Mouse (Mus musculus) midbrain, embryonic 12.5 days (tissue): ENCODE measurements around the gene Rpl14. TPM values are rescaled to one million over a fixed set of nuclear protein-coding genes. Genes with fewer than 3 reads are reported as not detected.
"Not testable (repeated sequence)": the region's sequence is repeated elsewhere in the genome, so short reads cannot be mapped to it uniquely, and the experiment has no call there.

Experiments
- ATAC-seq: fragments of 200-750 bp; cut with Nextera tagmentation; 2 replicates; pipeline ENCODE4 v1.8.0; 2017; ENCODE audit warnings: low read depth, moderate TSS enrichment, moderate library complexity; ENCODE audit not compliant: low FRiP score
- H3K27ac ChIP-seq: fragments of 300-500 bp; sonication (generic); replicated peaks from 2 replicates; pipeline ENCODE4 v1.5.1; 2016; ENCODE audit warnings: mild to moderate bottlenecking
- H3K27me3 ChIP-seq: fragments of 300-500 bp; sonication (generic); 2 replicates; pipeline ENCODE4 v1.6.1; 2016; ENCODE audit warnings: mild to moderate bottlenecking
- H3K36me3 ChIP-seq: fragments of 300-500 bp; sonication (generic); 2 replicates; pipeline ENCODE4 v1.6.1; 2016
- H3K4me1 ChIP-seq: fragments of 300-500 bp; sonication (generic); 2 replicates; pipeline ENCODE4 v1.6.1; 2016
- H3K4me2 ChIP-seq: fragments of 300-500 bp; sonication (generic); replicated peaks from 2 replicates; pipeline ENCODE4 v1.6.1; 2016; ENCODE audit warnings: mild to moderate bottlenecking, moderate library complexity
- H3K4me3 ChIP-seq: fragments of 300-500 bp; sonication (generic); 2 replicates; pipeline ENCODE4 v1.5.1; 2016; ENCODE audit warnings: mild to moderate bottlenecking
- H3K9ac ChIP-seq: fragments of 300-500 bp; sonication (generic); replicated peaks from 2 replicates; pipeline ENCODE4 v1.6.1; 2016; ENCODE audit warnings: mild to moderate bottlenecking, moderate library complexity
- H3K9me3 ChIP-seq: fragments of 300-500 bp; sonication (generic); 2 replicates; pipeline ENCODE4 v1.6.1; 2016; ENCODE audit warnings: mild to moderate bottlenecking
- WGBS: fragments of 180-500 bp; shearing (Covaris S2); methylation state at CpG from one replicate; pipeline ENCODE4 v1.1.7; 2016; 5-methylcytosine and 5-hydroxymethylcytosine counted together
- polyA plus RNA-seq: library from polyadenylated mRNA; unstranded; fragments of >200 nt; fragmentation: Nextera tagmentation; extraction: Ambion mirVana; gene quantifications from 2 replicates; pipeline ENCODE4 v1.2.1, GENCODE M21; 2016

Rpl14 gene
- polyA plus RNA-seq: 583 and 600 TPM in 2 replicates

DNA sequence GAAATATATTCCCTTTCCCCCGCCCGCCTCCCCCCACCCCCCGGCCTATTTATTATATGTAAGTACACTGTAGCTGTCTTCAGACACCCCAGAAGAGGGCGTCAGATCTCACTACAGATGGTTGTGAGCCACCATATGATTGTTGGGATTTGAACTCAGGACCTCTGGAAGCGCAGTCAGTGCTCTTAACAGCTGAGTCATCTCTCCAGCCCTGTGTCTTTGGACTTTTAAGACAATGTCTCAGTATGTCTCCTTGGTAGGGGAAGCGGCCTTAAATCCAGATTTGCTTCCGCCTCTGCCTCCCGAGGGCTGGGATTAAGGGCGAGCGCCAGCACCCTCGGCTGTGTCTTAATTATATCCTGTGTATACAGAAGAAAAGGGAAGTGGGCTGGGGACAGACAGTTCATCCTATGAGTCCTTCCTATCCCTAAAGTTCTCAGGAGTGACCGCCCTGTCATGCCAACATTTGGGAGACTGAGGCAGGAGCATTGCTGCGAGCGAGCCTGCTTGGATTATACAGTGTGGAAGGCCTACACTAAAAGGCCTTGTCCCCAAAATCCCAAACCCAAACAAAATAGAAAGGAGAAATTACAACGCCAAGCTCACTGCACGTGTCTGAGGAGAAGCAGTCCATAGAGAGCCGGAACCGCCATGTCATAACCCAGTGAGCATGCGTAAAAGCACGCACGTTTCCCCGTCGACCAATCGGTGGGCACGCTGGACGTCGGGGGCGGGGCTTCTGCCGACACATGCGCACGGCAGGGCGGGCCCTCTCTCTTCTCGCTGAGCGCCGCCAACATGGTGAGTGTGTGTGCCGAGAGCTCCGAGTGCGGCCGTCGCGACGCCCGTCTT, at the start of gene Rpl14:
TSS of gene Rpl14 (plus strand) at position 704 of the 852 bp plus-strand sequence.
- no peaks in the 10 kb centered on the region for H3K27me3 ChIP-seq
- peak within 1 kb of the TSS; percentile 89 for H3K4me2 ChIP-seq
- peak; percentile 97 for ATAC-seq
- 5% methylated on average over 43 of the region's 43 CpGs for WGBS
- H3K27ac ChIP-seq: peak within 1 kb of the TSS; percentile 77
- H3K36me3 ChIP-seq: peaks cover 38% of the 10 kb centered on the region
- H3K9me3 ChIP-seq: no peaks in the 10 kb centered on the region
- H3K4me1 ChIP-seq: peaks cover 18% of the 10 kb centered on the region
- peak within 1 kb of the TSS; percentile 95 for H3K4me3 ChIP-seq
- peak within 1 kb of the TSS; percentile 93 for H3K9ac ChIP-seq

DNA sequence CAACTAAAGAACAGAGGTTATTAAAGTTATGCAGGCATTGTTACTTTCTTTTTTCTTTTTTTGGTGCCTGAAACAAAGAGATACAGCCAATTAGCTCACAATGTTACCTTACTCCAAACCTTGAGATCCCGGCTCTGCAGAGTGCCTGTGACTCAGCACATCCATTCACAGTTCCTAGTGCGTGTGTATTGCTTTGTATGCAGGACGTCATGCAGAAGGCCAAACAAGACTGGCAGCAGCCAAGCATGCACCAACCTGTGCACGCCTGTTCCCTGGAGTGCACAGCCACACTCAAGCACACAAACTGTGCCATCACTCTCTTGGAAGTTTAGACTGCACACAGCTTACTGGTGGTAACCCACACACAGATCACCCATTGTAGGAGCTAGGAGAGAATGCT, 44.0 kb upstream of the Rpl14 start:
- no peak for ATAC-seq
- Histone ChIP-seq H3K27me3 (no peaks in the 10 kb centered on the region), H3K4me2 (no peak overlapping the region), H3K9me3 (no peaks in the 10 kb centered on the region), H3K4me3 (no peak overlapping the region), H3K36me3 (no peaks in the 10 kb centered on the region), H3K27ac (no peak overlapping the region), H3K9ac (no peak overlapping the region), H3K4me1 (no peaks in the 10 kb centered on the region; the same call in 1 of the 2 replicates)
- WGBS: 75% methylated on average over 4 of the region's 4 CpGs

DNA sequence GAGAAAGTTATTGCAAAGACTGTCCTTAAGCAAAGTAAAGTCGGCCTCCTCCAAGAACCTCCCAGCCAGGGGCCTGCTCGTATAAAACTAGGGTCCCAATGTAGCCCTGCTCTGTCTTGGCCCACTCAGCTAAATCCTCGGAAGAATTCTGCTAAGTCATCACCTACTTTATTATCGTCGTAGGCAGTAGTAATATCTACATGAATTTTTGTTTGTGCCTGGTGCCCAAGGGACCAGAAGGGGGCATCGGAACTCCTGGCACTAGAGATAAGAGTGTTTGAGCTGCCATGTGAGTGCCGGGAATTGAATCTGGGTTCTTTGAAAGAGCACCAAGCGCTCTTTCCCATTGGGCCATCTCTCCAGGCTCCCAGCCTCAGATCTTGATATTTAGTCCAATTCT, 43.3 kb upstream of the Rpl14 start:
- Histone ChIP-seq H3K27ac (no peak overlapping the region), H3K4me3 (no peak overlapping the region), H3K4me2 (no peak overlapping the region), H3K27me3 (no peaks in the 10 kb centered on the region), H3K36me3 (no peaks in the 10 kb centered on the region), H3K9me3 (no peaks in the 10 kb centered on the region), H3K9ac (no peak overlapping the region), H3K4me1 (no peaks in the 10 kb centered on the region; the same call in 1 of the 2 replicates)
- 91% methylated on average over 8 of the region's 8 CpGs for WGBS
- ATAC-seq: no peak

DNA sequence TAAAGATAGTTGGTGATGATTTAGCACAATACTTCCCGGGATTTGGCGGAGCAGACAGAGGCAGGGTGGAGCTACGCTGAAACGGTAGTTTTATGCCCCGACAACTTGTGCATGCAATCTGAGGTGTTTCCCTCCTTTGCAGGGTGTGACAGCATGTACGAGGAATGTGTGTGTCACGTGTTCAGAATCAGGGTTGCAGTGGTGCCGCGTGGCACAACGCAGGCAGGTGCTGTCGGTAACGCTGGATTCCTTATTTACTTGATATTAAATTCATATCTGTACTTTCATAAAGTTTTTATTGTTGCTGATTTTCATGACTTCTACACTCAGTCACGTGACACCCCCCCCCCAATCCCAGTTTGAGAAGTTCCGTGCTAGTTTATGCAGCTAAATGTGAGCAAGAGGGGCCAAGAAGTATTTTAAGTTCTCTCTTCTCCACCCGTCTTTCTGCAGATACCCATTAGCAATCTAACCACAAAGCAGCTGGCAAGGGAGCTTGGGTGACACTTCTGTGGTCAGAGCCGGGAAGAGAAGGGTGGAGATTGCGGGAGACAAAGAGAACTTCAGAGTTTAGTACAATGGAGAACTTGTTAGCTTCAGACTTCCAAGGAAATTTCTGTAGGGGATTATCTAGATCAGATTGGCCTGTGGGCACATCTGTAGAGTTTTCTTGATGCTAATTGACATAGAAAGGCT, 42.3 kb upstream of the Rpl14 start:
- no peak for ATAC-seq
- H3K9ac ChIP-seq: no peak overlapping the region
- H3K9me3 ChIP-seq: 0 out of 2 replicates have a peak, but pooled peaks cover under 1% of the 10 kb centered on the region
- no peak overlapping the region for H3K27ac ChIP-seq
- H3K4me1 ChIP-seq: no peaks in the 10 kb centered on the region; the same call in 1 of the 2 replicates
- no peaks in the 10 kb centered on the region for H3K27me3 ChIP-seq
- H3K4me2 ChIP-seq: no peak overlapping the region
- WGBS: 89% methylated on average over 17 of the region's 17 CpGs
- H3K4me3 ChIP-seq: no peak overlapping the region
- no peaks in the 10 kb centered on the region for H3K36me3 ChIP-seq

DNA sequence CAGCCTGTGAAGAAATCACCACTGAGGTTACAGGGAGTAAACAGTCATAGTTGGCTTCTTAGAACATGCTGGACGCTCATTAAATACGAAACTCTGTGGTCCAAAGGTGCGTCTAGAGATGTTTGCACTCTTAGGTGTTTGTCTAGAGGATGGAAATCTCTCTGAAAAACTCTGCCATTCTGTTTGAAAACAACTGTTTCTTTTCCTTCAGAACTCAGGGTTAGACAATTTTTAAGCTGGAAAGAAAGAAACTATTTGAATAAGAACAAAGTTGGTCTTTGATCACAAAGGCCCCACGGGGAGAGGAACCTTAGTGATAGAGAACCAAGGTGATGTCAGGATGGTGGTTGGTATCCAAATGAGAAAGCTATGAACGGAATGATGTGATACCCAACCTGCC, 40.8 kb upstream of the Rpl14 start:
- no peak for ATAC-seq
- Histone ChIP-seq H3K4me2 (no peak overlapping the region), H3K36me3 (no peaks in the 10 kb centered on the region), H3K27me3 (no peaks in the 10 kb centered on the region), H3K4me3 (no peak overlapping the region), H3K27ac (no peak overlapping the region), H3K9me3 (0 out of 2 replicates have a peak, but pooled peaks cover 3% of the 10 kb centered on the region), H3K4me1 (no peaks in the 10 kb centered on the region; the same call in 1 of the 2 replicates), H3K9ac (no peak overlapping the region)
- 92% methylated on average over 5 of the region's 5 CpGs for WGBS

DNA sequence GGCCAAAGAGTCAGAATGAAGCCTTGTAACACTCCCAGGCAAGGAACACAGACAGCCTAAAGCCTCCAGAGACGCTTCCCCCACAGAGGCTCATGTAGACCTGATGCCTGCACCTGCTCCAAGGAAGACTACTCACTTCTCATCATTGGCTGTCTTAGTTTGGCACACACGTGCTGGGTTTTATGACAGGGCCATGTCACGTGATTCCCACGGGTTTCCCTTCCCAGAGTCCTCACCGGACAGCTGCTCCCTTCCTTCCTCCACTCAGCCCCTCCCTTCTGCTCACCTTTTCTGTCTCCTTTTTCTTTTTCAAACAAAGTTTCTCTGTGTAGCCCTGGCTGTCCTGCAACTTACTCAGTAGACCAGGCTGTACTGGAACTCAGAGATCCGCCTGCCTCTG, 39.2 kb upstream of the Rpl14 start:
- Histone ChIP-seq H3K27me3 (no peaks in the 10 kb centered on the region), H3K9ac (no peak overlapping the region), H3K4me1 (no peaks in the 10 kb centered on the region; the same call in 1 of the 2 replicates), H3K27ac (no peak overlapping the region), H3K9me3 (0 out of 2 replicates have a peak, but pooled peaks cover 3% of the 10 kb centered on the region), H3K4me3 (no peak overlapping the region), H3K4me2 (no peak overlapping the region), H3K36me3 (no peaks in the 10 kb centered on the region)
- WGBS: 93% methylated on average over 6 of the region's 6 CpGs
- no peak for ATAC-seq

DNA sequence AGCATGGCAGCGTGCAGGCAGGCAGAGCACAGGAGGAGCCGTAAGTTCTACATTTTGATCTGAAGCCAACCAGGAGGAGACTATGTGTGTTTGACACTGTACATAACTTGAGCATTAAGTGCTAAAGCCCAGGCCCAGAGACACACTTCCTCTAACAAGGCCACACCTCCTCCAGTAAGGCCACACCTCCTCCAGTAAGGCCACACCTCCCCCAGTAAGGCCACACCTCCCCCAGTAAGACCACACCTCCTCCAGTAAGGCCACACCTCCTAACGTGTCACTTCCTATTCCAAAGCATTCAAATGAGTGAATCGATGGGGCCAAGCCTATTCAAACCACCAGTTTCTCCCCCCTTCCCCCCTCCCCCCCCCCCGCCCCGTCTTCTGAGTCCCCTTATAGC, 38.6 kb upstream of the Rpl14 start:
- Histone ChIP-seq H3K9ac (no peak overlapping the region), H3K4me1 (no peaks in the 10 kb centered on the region), H3K9me3 (0 out of 2 replicates have a peak, but pooled peaks cover 3% of the 10 kb centered on the region), H3K4me2 (no peak overlapping the region), H3K36me3 (no peaks in the 10 kb centered on the region), H3K27ac (no peak overlapping the region), H3K27me3 (no peaks in the 10 kb centered on the region), H3K4me3 (no peak overlapping the region)
- WGBS: 82% methylated on average over 6 of the region's 6 CpGs
- ATAC-seq: no peak

DNA sequence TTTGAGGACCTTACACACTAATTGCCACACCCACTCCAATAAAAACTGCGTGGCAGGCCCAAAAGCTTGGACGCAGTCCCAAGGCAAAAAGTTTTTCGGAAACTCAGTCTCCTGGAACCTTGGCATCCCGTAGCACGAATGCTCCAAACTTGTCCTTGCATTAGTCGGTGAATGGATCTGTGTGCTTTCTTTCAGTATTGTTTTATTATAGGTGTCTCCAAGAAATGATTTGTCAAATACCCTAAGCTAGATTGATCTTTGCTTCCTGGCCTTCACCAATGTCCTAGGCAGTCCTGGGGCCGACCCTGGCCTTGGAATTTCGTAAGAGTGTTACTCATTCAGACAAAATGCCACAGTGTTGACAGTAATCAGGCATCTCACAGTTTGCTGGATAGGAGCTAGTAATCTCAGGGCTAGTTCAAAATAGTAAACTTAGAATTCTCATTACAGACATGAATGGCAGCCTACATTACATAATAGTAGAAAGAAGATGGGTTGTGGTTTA, 37.7 kb upstream of the Rpl14 start:
- not testable (repeated sequence) for H3K4me2 ChIP-seq, ATAC-seq, H3K4me3 ChIP-seq, H3K27ac ChIP-seq, H3K9ac ChIP-seq, H3K9me3 ChIP-seq, H3K27me3 ChIP-seq, H3K36me3 ChIP-seq, H3K4me1 ChIP-seq
- WGBS: 94% methylated on average over 8 of the region's 8 CpGs

DNA sequence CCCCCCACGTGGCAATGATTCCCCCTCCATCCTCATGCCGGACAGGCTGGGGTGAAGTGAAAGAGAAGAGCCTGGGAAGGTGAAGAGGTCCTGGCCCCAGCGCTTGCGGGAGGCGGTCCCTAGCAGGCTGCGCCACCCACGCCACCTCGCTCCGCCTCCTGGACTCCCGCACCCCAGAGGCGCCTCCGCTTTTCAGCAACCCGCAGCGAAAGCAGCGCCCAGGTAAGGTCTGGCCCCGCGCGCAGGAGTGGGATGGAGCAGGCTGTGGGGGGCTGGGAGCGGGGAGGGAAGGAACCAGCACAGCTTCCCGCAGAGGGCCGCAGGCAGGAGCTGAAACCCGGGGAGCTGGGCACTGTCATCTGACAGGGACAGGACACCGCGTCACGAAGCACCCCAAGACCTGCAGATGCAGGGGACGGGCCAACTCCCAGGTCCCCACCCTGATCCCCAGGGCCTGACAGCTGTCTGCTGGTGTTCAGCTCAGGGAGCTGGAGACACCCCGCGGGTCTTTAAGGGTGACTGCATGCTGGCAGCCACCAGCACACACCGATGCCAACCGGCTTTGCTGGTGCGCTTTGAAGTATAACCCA, 31.5 kb upstream of the Rpl14 start, which contains the start of gene Entpd3:
TSS of gene Entpd3 (plus strand) at position 157 of the 590 bp plus-strand sequence.
- Histone ChIP-seq H3K4me2 (peak within 1 kb of the TSS; percentile 71), H3K27ac (no peak within 1 kb of the TSS), H3K27me3 (peaks cover 42% of the 10 kb centered on the region), H3K9me3 (no peaks in the 10 kb centered on the region), H3K36me3 (no peaks in the 10 kb centered on the region), H3K9ac (peak within 1 kb of the TSS; percentile 57), H3K4me1 (peaks cover 12% of the 10 kb centered on the region), H3K4me3 (peak within 1 kb of the TSS; percentile 43)
- ATAC-seq: no peak
- WGBS: 1% methylated on average over 31 of the region's 31 CpGs

DNA sequence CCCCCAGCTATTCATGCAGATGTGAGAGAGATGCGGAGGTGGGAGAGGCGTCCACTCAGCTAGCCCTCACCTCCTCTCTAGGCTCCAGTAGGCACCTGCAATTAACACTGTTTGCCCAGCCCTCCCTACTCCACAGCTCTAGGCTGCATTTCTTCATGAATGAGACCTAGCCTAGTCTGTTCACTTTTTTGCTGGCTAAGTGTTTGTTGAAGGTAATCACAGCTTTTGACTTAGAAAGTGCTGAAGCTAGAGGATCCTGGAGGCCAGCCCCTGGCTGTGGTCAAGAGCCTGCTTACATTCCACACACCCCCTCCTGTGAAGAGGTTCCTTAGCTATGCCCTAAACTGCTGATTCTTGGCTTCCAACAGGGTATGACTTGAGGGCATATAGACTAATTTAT, 29.8 kb upstream of the Rpl14 start:
- Histone ChIP-seq H3K27ac (no peak overlapping the region), H3K9ac (no peak overlapping the region), H3K4me2 (no peak overlapping the region), H3K27me3 (peaks cover 42% of the 10 kb centered on the region), H3K9me3 (no peaks in the 10 kb centered on the region), H3K36me3 (no peaks in the 10 kb centered on the region), H3K4me1 (peaks cover 12% of the 10 kb centered on the region), H3K4me3 (no peak overlapping the region)
- whole genome bisulfite sequencing: 20% methylated on average over 2 of the region's 2 CpGs
- ATAC-seq: no peak

DNA sequence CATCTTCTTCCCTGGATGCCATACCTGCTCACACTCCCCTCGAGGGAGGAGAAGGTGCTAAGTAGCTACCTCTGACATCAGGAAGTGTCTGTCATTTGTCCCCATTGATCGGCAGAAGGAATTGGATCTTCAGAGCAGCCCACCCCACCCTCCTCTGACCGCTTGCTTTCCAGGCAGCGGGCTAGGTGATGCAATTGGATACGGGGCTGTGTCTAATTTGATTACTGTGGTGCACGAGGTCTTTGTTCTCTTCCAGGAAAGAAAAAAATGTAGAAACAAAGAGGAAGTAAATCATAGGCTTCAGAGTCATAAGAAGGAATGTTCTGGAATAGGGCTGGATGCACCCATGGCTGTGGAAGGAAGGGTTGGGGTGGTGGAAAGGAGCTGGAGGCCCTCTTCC, 29.0 kb upstream of the Rpl14 start:
- no peak overlapping the region for H3K27ac ChIP-seq
- H3K9me3 ChIP-seq: no peaks in the 10 kb centered on the region
- H3K27me3 ChIP-seq: peaks cover 42% of the 10 kb centered on the region
- H3K4me1 ChIP-seq: peaks cover 12% of the 10 kb centered on the region
- 29% methylated on average over 6 of the region's 6 CpGs for WGBS
- H3K36me3 ChIP-seq: no peaks in the 10 kb centered on the region
- no peak overlapping the region for H3K9ac ChIP-seq
- H3K4me2 ChIP-seq: no peak overlapping the region
- H3K4me3 ChIP-seq: no peak overlapping the region
- ATAC-seq: no peak

DNA sequence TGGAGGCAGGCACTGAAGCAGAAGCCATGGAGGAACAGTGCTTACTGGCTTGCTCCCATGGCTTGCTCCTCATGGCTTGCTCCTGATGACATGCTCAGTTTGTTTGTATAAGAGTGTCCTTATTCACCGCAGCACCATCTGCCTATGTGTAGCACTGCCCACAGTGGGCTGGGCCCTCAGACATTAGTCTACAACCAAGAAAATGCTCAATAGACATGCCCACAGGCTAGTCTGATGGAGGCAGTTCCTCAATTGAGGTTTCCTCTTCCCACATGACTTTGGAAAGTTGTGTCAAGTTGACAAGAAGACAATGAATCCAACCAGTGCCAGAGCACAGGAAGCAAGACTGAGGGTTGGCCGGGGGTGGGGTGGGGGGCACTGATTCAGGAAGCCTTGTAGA, 25.2 kb upstream of the Rpl14 start:
- Histone ChIP-seq H3K27me3 (peaks cover 11% of the 10 kb centered on the region), H3K36me3 (no peaks in the 10 kb centered on the region), H3K4me3 (no peak overlapping the region), H3K9me3 (no peaks in the 10 kb centered on the region), H3K4me1 (peaks cover 6% of the 10 kb centered on the region), H3K4me2 (no peak overlapping the region), H3K27ac (no peak overlapping the region), H3K9ac (no peak overlapping the region)
- no peak for ATAC-seq
- WGBS: 92% methylated on average over 2 of the region's 2 CpGs
